Mouse (Mus musculus) Patski (cell line): ENCODE results near the gene Zbtb8os. TPM values are rescaled to one million over a fixed set of nuclear protein-coding genes. Genes with fewer than 3 reads are reported as not detected.

Source experiments
- ATAC-seq: fragments of 100-300 bp; one replicate; pipeline ENCODE4 v1.8.0; 2021
- CTCF ChIA-PET: fragments of 350-600 bp; sonication (Branson Sonifier 250); formaldehyde crosslinking; loops from one replicate; lab custom pipeline; 2022; ENCODE audit warnings: inconsistent platforms; lab: Charles Lee
- POLR2A ChIA-PET: fragments of 350-600 bp; sonication (Branson Sonifier 250); formaldehyde crosslinking; loops from one replicate; lab custom pipeline; 2022; ENCODE audit warnings: antibody characterized with exemption, inconsistent platforms; lab: Charles Lee
- DNase-seq: peaks from one replicate; pipeline ENCODE4 v3.0.0-alpha.2; 2011; ENCODE audit warnings: low read depth, low spot score
- H3K27me3 ChIP-seq: fragments of 371-371 bp; one replicate; pipeline ENCODE4 v1.5.1; 2021
- CTCF ChIP-seq: fragments of 100-300 bp; IDR thresholded peaks from one replicate; pipeline ENCODE4 v1.5.1; 2021
- in situ Hi-C: fragments of 300-500 bp; cut with MboI; formaldehyde crosslinking; loops from 3 replicates; pipeline ENCODE4 v1.11.1; 2018; ENCODE audit warnings: low pct_unique_long_range_greater_than_20kb, mixed read lengths
- polyA plus RNA-seq: library from polyadenylated mRNA; unstranded; gene quantifications from one replicate; pipeline ENCODE4 v1.2.3, GENCODE M21; 2021

Zbtb8os gene
- polyA plus RNA-seq, 1 experiment from 2014 or later = 68.4 TPM

DNA sequence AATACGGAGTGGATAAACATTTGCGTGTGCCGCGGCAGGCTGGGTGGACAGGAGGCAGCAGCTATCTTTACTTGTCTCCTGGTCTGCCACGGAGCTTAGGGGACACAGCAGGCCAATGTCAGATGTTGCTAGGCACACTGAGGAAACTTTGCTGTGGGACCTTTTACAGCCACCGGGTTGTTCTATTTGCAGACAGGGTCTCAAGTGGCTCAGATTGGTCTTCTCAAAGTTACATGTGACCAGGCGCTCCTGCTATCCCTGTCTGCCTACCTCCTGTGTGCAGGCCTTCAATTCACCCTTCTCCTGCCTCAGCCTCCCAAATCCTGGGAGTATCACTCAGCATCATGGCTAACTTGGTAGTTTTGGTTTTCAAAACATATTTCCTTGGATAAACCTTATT lies 39.4 kb upstream of the Zbtb8os start:
- ChIA-PET CTCF (interaction anchor here (0.9 kb wide), 1 partner anchor 49 kb away, joined by 3 read pairs; no protein-coding TSS in a partner anchor), POLR2A (no interaction called here)
- TF ChIP-seq CTCF = no peak
- ATAC-seq (no peak), DNase-seq (no peak)
- H3K27me3 ChIP-seq = no peaks in the 10 kb centered on the region
- in situ Hi-C loops = no loop called here

DNA sequence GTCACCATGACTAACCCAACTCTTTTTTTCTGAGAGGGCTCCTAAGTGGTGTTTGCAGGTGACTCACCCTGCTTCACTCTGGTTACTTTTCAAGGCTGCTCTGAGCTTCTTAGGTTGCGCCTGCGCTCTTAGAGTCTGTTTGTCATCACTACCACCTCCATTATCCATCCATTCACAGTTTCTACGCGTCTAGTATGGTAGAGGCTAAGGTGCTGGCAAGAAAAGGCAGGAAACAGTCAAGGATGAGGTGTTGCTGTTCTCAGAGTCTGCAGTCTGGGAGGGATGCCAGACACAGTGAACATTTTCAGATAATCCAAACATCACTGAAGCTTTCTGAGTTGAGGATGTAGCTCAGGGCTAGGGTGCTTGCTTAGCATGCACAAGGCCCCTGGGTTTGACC lies 37.8 kb upstream of the Zbtb8os start:
- DNase-seq = no peak
- TF ChIP-seq CTCF = no peak
- no peak for ATAC-seq
- CTCF ChIA-PET = interaction anchor here (1.4 kb wide), 1 partner anchor 27 kb away, joined by 3 read pairs; no protein-coding TSS in a partner anchor
- POLR2A ChIA-PET = no interaction called here
- in situ Hi-C loops = no loop called here
- H3K27me3 ChIP-seq = no peaks in the 10 kb centered on the region

DNA sequence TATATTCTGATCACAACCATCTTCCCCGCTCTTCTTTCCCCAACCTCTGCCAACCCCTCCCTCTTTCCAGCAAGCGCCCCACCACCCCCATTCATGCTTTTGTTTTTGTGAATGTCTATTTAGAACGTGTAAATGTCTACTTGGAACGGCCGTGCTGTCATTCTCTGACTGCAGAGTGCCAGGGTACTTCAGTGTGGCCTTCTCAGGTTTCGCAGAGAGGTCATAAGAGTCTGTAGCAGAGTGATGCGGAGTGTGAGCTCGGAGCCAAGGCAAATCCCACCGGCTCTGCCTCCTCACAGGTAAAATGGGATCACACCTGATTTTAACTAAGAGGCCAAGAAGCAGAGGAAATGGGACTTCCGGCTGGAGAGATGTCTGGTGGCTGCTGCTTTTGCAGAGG lies 36.4 kb upstream of the Zbtb8os start:
- ChIA-PET POLR2A (no interaction called here), CTCF (no interaction called here)
- ATAC-seq (no peak), DNase-seq (no peak)
- no peak for TF ChIP-seq CTCF
- H3K27me3 ChIP-seq = no peaks in the 10 kb centered on the region
- in situ Hi-C loops = no loop called here

DNA sequence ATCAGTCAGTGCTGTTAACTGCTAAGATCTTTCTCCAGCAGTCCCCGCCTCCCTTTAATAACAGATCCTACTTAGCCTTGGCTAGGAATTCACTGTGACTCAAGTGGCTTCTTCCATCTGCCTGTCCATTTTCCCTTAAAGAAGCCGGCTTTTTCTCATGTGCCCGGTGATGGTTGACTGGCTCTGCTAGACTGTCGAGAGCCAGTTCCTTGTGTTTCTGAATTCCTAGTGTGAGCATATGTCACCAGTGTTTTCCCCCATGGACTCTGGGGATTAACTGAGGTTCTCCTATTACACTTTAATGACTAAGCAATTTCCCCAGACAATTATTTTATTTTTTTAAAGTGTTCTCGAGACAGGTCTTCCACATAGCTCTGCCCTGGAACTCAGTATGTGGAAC lies 32.1 kb upstream of the Zbtb8os start:
- ChIA-PET CTCF (no interaction called here), POLR2A (no interaction called here)
- DNase-seq (peak; percentile 89), ATAC-seq (peak; percentile 81)
- no peaks in the 10 kb centered on the region for H3K27me3 ChIP-seq
- in situ Hi-C loops = no loop called here
- no peak for TF ChIP-seq CTCF

DNA sequence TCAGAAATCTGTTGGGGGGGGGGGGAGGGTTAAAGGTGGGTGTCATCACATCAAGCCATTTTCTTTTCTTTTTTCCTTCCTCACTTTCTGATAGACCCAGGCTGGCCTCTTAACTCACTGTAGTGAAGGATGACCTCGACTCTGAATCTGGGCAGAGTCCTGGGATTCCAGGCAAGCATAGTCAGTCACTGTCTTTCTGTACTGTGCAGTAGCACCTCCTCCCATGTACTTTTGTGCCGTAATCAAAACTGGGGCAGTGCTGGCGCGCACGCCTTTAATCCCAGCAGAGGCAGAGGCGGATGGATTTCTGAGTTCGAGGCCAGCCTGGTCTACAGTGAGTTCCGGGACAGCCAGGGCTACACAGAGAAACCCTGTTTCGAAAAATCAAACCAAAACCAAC lies 31.7 kb upstream of the Zbtb8os start:
- in situ Hi-C loops = no loop called here
- POLR2A ChIA-PET = no interaction called here

DNA sequence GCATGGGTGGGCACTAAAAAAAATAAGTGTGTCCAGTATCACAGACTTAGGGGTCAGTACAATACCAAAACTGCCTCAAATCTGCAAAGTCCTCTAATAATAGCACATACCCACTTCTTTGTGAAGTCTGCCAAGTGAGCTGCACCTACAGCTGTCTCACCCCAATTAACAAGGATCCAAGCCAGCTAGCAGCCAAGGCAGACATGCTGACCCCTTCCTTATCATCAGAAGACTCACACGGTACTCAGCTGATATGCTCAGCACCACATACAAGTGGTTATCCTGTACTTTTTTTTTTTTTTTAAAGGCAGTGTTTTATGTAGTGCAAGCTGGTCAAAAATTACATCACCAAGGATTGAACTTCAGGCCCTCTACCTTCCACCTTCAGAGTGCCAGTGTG lies 31.2 kb upstream of the Zbtb8os start:
- in situ Hi-C loops = no loop called here
- H3K27me3 ChIP-seq = no peaks in the 10 kb centered on the region
- ATAC-seq = no peak
- TF ChIP-seq CTCF = no peak
- CTCF ChIA-PET = no interaction called here
- no peak for DNase-seq
- POLR2A ChIA-PET = interaction anchor here (0.6 to 0.7 kb wide), 3 partner anchors 18 to 962 kb away, joined by 3 read pairs; no protein-coding TSS in a partner anchor

More for the DNA sequence above, 31.7 kb upstream of the Zbtb8os start:
- no peaks in the 10 kb centered on the region for H3K27me3 ChIP-seq
- DNase-seq = no peak
- no peak for TF ChIP-seq CTCF
- CTCF ChIA-PET = no interaction called here
- peak; percentile 65 for ATAC-seq

DNA sequence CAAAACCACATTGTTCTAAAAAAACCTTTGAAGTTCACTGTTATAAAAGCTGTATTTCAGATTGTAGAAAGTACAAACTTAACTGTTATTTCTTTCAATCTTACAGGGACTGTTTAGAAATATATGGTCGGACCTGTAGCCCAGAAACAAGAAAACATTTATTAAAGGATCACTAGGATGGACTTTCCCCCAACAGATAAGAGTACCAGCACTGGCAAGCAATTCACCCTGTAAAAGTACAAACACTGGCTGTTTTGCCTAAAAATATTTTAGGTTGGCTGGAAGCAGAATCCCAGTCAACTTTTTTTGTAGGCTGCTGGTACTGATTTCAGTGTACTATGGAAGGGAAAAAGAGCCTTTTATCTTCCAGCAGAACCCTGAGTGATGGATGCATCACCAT lies 27.6 kb upstream of the Zbtb8os start:
- POLR2A ChIA-PET = no interaction called here
- TF ChIP-seq CTCF = no peak
- CTCF ChIA-PET = no interaction called here

DNA sequence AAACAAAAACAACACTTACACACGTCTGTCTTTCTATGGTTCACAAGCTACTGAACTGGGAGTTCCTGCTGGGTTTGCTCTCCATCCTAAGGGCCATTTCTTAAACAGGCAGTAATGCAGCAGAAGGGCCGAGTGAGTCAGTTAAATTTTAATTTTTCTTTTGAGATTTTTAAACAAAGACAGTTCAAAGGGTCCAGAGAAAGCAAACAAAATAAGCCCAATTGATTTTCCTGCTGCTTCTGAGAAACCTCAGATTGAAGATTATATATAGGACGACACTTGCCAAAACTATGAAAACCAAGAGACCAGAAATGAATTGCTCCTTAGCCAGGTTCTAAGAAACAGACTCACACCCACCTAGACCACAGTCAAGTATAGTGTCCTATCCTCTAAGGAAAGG lies 21.6 kb upstream of the Zbtb8os start:
- in situ Hi-C loops = no loop called here

More for the DNA sequence above, 27.6 kb upstream of the Zbtb8os start:
- in situ Hi-C loops = no loop called here
- no peak for ATAC-seq
- no peaks in the 10 kb centered on the region for H3K27me3 ChIP-seq
- no peak for DNase-seq

DNA sequence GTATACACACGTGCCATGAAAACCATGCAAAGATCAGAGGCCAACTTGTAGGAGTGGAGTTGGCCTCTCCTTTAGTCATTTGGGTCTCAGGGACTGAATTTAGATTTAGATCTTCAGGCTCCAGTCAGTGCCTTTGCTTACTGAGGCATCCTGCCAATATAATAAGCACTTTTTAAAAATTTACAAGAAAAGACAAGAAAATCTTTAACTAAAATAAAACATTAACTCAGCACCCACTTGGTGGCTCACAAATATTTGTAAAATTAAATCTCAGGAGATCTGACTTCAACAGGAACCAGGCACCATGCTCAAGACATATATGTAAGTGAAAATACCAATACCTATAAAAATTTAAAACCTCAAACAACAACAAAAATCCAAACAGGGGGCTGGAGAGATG lies 14.6 kb upstream of the Zbtb8os start:
- TF ChIP-seq CTCF = no peak
- DNase-seq (no peak), ATAC-seq (no peak)
- CTCF ChIA-PET = no interaction called here
- in situ Hi-C loops = no loop called here
- no peaks in the 10 kb centered on the region for H3K27me3 ChIP-seq
- POLR2A ChIA-PET = no interaction called here

More for the DNA sequence above, 21.6 kb upstream of the Zbtb8os start:
- ATAC-seq (no peak), DNase-seq (no peak)
- ChIA-PET CTCF (interaction anchor here (1.3 kb wide), 1 partner anchor 10 kb away, joined by 6 read pairs; no protein-coding TSS in a partner anchor), POLR2A (no interaction called here)
- TF ChIP-seq CTCF = no peak
- H3K27me3 ChIP-seq = no peaks in the 10 kb centered on the region

DNA sequence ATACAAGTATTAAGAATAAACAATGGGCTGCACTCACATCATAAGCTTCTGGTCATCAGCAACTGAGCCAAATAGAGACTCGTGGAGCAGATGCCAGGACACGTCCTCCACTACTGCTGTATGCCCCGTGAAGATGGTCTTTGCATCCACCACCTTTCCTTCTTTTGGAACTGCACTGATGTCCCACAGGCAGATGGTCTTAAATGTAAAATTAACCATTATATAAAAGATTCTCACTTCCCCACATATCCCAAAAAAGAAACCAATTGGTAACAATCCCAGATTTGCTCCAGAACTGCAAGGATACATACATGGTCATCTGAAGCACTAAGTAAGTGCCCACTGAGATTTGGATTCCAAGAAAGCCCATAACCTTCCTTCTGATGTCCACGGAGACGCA lies 13.5 kb upstream of the Zbtb8os start:
- H3K27me3 ChIP-seq = no peaks in the 10 kb centered on the region
- in situ Hi-C loops = no loop called here
- CTCF ChIA-PET = no interaction called here
- POLR2A ChIA-PET = no interaction called here
- ATAC-seq (no peak), DNase-seq (no peak)
- TF ChIP-seq CTCF = no peak

DNA sequence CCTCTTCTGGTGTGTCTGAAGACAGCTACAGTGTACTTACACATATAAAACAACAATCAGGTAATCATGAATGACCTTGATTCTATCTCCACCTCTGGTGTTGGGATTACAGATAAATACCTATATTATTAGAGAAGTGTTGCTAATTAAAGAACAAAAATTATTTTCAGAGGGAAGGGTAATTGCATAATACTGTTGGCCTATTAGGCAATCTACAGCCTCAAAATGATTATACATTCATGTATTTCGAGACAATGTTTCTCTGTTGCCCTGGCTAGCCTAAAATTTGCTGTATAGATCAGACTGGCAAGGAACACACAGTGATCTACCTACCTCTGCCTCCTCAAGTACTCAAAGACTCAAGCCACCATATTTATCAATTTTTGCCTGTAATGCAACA lies 12.0 kb upstream of the Zbtb8os start:
- no peaks in the 10 kb centered on the region for H3K27me3 ChIP-seq
- ATAC-seq (no peak), DNase-seq (no peak)
- ChIA-PET POLR2A (no interaction called here), CTCF (interaction anchor here (1.2 to 1.6 kb wide), 2 partner anchors 10 to 21 kb away, joined by 4 to 6 read pairs; no protein-coding TSS in a partner anchor)
- in situ Hi-C loops = no loop called here
- no peak for TF ChIP-seq CTCF

DNA sequence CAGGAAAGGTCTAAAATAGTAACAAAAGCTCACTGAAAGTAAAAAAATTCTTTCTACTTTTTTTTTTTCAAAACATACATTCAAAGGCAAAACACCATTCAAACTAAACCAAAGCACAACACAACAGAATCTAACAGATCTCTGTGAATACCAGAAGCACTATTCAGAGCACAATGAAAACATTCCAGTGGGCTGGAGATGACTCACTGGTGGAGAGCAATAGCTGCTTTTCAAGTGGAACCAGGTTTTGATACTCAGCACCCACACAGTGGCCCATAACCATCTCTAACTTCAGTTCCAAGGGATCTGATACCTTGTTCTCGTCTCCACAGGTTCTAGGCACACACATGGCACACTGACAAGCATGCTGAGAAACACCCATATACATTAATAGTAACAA lies 10.7 kb upstream of the Zbtb8os start:
- DNase-seq = no peak
- POLR2A ChIA-PET = no interaction called here
- H3K27me3 ChIP-seq = no peaks in the 10 kb centered on the region
- peak; percentile 44 for ATAC-seq
- in situ Hi-C loops = no loop called here
- CTCF ChIA-PET = interaction anchor here (1.1 to 1.9 kb wide), 4 partner anchors 10 to 27 kb away, joined by 3 to 7 read pairs (median 5); no protein-coding TSS in a partner anchor
- no peak for TF ChIP-seq CTCF
